Mouse (Mus musculus): ENCODE measurements at regions not wholly inside any gene's neighbourhood (a gene's known extent, or its start where the extent isn't known, plus 50 kb on each side); places are given as distances from the start of the nearest gene placed in this dataset.

DNA sequence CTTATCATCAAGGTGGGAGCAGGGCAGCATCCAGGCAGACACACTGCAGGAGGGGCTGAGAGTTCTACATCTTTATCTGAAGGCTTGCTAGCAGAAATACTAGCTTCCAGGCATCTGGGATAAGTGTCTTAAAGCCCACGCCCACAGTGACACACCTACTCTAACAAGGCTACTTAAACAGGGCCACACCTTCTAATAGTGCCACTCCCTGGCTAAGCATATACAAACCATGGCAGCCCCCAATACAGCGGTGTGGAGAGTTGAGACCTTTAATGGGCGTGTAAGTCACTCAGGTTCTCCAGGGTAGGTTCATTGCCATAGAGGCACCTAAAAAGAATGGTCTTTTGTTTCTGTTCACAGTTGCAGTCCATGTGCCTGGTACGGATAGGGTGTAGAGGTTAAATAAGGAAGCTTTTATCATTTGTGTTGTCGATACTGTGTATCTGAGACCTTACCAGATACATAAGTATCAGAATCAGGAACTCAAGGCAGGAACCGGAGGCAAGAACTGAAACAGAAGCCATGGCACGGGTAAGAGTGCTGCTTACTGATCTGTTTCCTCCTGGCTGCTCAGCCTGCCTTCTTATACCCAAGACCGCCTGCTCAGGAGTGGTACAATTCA is 69.0 kb upstream of the Atrnl1 start:
- 83% methylated on average over 8 of the region's 8 CpGs for WGBS
- Histone ChIP-seq H3K4me3 (replicated peaks; ENCODE audit: low read length) (no peak overlapping the region), H3K36me3 (ENCODE audit: control insufficient read depth, insufficient read depth, low read length) (no peaks in the 10 kb centered on the region), H3K27me3 (ENCODE audit: control insufficient read depth, insufficient read depth, low read length) (no peaks in the 10 kb centered on the region), H3K4me1 (ENCODE audit: control insufficient read depth, insufficient read depth, low read length) (no peaks in the 10 kb centered on the region; the same call in 1 of the 2 replicates), H3K27ac (ENCODE audit: low read length) (no peak overlapping the region), H3K4me2 (ENCODE audit: low read depth, low read length) (no peak overlapping the region), H3K9me3 (replicated peaks; ENCODE audit: control insufficient read depth, low read length) (0 out of 2 replicates have a peak, but pooled peaks cover 3% of the 10 kb centered on the region), H3K9ac (ENCODE audit: low read length) (no peak overlapping the region)
- ATAC-seq (ENCODE audit: insufficient read depth, low FRiP score), result peak; percentile 18; the same call in 1 of the 2 replicates

DNA sequence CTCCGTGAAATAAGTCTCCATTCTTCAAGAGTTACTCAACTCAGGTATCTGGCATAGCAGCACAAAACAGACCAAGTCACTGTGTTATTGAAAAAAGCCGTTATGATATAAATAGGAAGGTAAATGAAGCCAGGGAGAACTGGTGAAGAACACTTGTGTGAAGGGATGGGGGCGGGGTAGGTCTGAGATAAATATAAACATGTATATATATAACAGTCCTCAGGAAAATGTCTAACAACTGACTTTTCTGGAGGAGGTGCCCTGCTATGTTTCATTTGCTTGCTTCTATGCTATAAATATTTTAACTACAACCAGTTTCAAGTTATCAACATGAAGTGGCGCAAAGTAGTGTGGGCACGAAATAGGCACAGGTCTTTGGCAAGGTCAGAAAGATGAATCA is 68.3 kb upstream of the Atrnl1 start:
- Histone ChIP-seq H3K4me1 (ENCODE audit: control insufficient read depth, insufficient read depth, low read length) (no peaks in the 10 kb centered on the region; the same call in 1 of the 2 replicates), H3K36me3 (ENCODE audit: control insufficient read depth, insufficient read depth, low read length) (no peaks in the 10 kb centered on the region), H3K4me3 (replicated peaks; ENCODE audit: low read length) (no peak overlapping the region), H3K9me3 (replicated peaks; ENCODE audit: control insufficient read depth, low read length) (0 out of 2 replicates have a peak, but pooled peaks cover 3% of the 10 kb centered on the region), H3K27me3 (ENCODE audit: control insufficient read depth, insufficient read depth, low read length) (no peaks in the 10 kb centered on the region), H3K4me2 (ENCODE audit: low read depth, low read length) (no peak overlapping the region), H3K9ac (ENCODE audit: low read length) (no peak overlapping the region), H3K27ac (ENCODE audit: low read length) (no peak overlapping the region)
- WGBS, result 85% methylated on average over 5 of the region's 5 CpGs
- no peak for ATAC-seq (ENCODE audit: insufficient read depth, low FRiP score)

DNA sequence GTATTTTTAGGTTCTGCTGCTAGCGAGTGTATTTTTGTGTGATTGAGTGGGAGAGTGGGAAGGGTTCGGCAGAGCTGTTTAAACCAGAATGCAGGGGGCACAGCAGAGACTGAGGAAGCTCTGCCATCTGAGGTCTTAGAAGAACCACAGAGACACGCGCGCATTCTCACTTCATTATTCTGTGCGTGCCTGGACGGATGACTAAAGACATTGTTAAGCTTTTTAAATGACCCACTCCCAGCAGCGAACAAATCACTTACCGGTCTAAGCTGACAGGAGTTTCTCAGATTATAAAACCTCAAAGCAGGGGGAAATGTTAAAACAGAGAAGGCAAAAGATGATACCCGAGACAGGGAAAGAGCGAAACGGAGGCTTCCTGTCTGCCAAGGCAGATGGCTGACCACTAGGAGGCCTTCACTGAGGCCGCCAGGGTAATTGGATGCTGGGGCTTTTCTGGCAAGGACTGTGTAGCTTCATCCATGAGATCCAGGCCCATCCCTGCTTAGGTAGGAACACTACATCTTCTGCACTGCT is 67.1 kb upstream of the Atrnl1 start:
- ATAC-seq (ENCODE audit: insufficient read depth, low FRiP score), result no peak
- Histone ChIP-seq H3K27ac (ENCODE audit: low read length) (no peak overlapping the region), H3K9me3 (replicated peaks; ENCODE audit: control insufficient read depth, low read length) (0 out of 2 replicates have a peak, but pooled peaks cover 3% of the 10 kb centered on the region), H3K9ac (ENCODE audit: low read length) (peak overlapping the region; percentile 33; the same call in 1 of the 2 replicates), H3K4me1 (ENCODE audit: control insufficient read depth, insufficient read depth, low read length) (no peaks in the 10 kb centered on the region), H3K4me2 (ENCODE audit: low read depth, low read length) (peak overlapping the region; percentile 40; the same call in 1 of the 2 replicates), H3K27me3 (ENCODE audit: control insufficient read depth, insufficient read depth, low read length) (no peaks in the 10 kb centered on the region), H3K4me3 (replicated peaks; ENCODE audit: low read length) (0 out of 2 replicates have a peak overlapping the region, but pooled peaks have one; percentile 23), H3K36me3 (ENCODE audit: control insufficient read depth, insufficient read depth, low read length) (no peaks in the 10 kb centered on the region)
- 31% methylated on average over 13 of the region's 13 CpGs for WGBS

DNA sequence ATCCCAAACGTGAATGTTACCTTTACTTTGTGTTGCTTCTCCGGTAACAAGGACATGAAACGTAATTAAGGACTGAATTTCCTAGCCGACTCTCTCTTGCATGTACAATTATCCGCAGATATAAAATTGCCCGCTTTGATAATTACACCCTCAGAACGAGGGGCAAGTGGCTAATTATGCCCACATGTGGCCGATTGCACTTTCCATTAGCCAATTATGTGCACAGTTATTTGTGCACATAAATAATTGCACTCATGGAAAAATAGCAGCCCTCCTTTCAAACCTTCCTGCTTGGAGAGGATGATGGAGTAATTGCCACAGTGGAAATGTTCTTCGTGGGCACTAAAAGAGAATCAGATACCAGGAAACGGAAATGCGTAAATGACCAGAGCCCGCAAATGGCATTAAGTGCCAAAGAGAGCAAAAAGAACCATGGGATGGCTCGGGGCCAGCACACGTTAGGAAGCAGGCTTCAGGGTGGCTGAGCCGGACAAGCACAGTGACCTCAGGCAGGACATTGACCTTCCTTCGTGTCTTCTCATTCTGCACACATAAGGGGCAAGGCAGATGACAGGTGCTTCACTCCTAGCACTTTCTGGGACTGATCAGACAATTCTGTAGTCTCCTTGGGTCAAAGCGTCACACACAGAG is 66.5 kb upstream of the Atrnl1 start:
- 0 out of 2 replicates have a peak, but pooled peaks cover 3% of the 10 kb centered on the region for H3K9me3 ChIP-seq (replicated peaks; ENCODE audit: control insufficient read depth, low read length)
- H3K27me3 ChIP-seq (ENCODE audit: control insufficient read depth, insufficient read depth, low read length), result no peaks in the 10 kb centered on the region
- WGBS, result 79% methylated on average over 17 of the region's 17 CpGs
- no peaks in the 10 kb centered on the region for H3K36me3 ChIP-seq (ENCODE audit: control insufficient read depth, insufficient read depth, low read length)
- H3K9ac ChIP-seq (ENCODE audit: low read length), result peak overlapping the region; percentile 33; the same call in 1 of the 2 replicates
- H3K4me1 ChIP-seq (ENCODE audit: control insufficient read depth, insufficient read depth, low read length), result no peaks in the 10 kb centered on the region
- H3K27ac ChIP-seq (ENCODE audit: low read length), result no peak overlapping the region
- ATAC-seq (ENCODE audit: insufficient read depth, low FRiP score), result no peak
- no peak overlapping the region for H3K4me2 ChIP-seq (ENCODE audit: low read depth, low read length)
- H3K4me3 ChIP-seq (replicated peaks; ENCODE audit: low read length), result no peak overlapping the region

DNA sequence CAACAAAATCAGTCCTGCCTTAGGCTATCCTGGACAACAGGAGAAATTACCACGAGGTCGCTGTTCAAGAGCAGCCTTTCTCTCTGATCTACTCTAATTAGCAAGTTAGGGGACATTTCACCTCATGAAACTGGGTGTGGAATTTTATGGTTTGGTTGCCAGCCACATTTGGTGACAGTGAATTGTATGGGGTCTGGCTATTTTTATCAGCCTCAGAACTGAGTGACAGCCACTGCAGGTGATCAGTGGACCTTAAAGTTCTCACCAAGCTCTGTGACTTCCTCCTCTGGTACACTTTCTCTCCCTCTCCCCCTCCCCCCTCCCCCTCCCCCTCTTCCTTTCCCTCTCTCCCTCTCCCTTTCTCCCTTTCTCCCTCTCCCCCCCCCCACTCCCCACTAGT is 65.8 kb upstream of the Atrnl1 start:
- 85% methylated on average over 2 of the region's 2 CpGs for WGBS
- Histone ChIP-seq H3K36me3 (ENCODE audit: control insufficient read depth, insufficient read depth, low read length) (no peaks in the 10 kb centered on the region), H3K4me3 (replicated peaks; ENCODE audit: low read length) (no peak overlapping the region), H3K9me3 (replicated peaks; ENCODE audit: control insufficient read depth, low read length) (0 out of 2 replicates have a peak, but pooled peaks cover 3% of the 10 kb centered on the region), H3K9ac (ENCODE audit: low read length) (no peak overlapping the region), H3K4me1 (ENCODE audit: control insufficient read depth, insufficient read depth, low read length) (no peaks in the 10 kb centered on the region), H3K27me3 (ENCODE audit: control insufficient read depth, insufficient read depth, low read length) (no peaks in the 10 kb centered on the region), H3K27ac (ENCODE audit: low read length) (no peak overlapping the region), H3K4me2 (ENCODE audit: low read depth, low read length) (no peak overlapping the region)
- no peak for ATAC-seq (ENCODE audit: insufficient read depth, low FRiP score)

DNA sequence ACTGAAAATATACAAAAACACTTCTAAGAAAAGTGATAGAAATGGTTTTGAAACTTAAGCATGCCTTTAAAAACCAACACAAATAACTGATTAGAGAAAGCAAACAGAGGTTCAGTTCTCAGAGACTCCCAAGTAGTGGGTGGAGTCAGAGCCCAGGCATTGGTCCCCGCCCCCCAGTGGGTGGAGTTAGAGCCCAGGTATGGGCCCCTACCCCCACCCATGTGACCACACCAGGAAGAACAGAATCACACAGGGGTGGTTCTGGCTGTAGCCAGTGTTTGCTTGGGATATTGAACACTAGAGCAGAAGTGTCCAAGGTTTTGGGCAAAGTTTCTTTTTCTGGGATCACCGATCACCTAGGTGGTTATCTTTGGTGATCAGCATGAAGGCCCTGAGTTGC is 64.8 kb upstream of the Atrnl1 start:
- Histone ChIP-seq H3K27me3 (ENCODE audit: control insufficient read depth, insufficient read depth, low read length) (no peaks in the 10 kb centered on the region), H3K9me3 (replicated peaks; ENCODE audit: control insufficient read depth, low read length) (0 out of 2 replicates have a peak, but pooled peaks cover under 1% of the 10 kb centered on the region), H3K4me1 (ENCODE audit: control insufficient read depth, insufficient read depth, low read length) (no peaks in the 10 kb centered on the region), H3K27ac (ENCODE audit: low read length) (no peak overlapping the region), H3K36me3 (ENCODE audit: control insufficient read depth, insufficient read depth, low read length) (no peaks in the 10 kb centered on the region), H3K4me2 (ENCODE audit: low read depth, low read length) (no peak overlapping the region), H3K9ac (ENCODE audit: low read length) (no peak overlapping the region), H3K4me3 (replicated peaks; ENCODE audit: low read length) (no peak overlapping the region)
- WGBS, result 70% methylated on average over 2 of the region's 2 CpGs
- peak; percentile 79 for ATAC-seq (ENCODE audit: insufficient read depth, low FRiP score)

DNA sequence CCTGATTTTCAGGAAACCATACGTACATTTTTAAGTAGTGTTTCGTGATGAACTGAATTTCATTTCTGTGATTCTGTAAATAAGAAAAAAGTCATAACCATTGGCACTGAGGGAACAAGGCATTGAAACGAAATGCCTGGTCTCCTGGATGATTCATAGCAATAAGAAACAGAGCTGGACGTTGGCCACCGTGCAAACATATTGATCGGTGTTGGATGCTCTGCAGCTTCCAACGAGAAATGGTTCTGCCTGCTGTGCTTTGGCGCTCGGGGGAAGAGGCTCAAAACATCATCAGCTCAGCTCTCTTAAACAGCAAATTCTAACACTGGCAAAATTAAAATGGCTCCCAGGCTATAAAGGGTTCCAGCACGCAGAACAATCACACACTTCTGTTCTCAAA is 64.3 kb upstream of the Atrnl1 start:
- H3K27me3 ChIP-seq (ENCODE audit: control insufficient read depth, insufficient read depth, low read length), result no peaks in the 10 kb centered on the region
- H3K4me1 ChIP-seq (ENCODE audit: control insufficient read depth, insufficient read depth, low read length), result no peaks in the 10 kb centered on the region
- ATAC-seq (ENCODE audit: insufficient read depth, low FRiP score), result no peak
- no peak overlapping the region for H3K4me2 ChIP-seq (ENCODE audit: low read depth, low read length)
- H3K4me3 ChIP-seq (replicated peaks; ENCODE audit: low read length), result no peak overlapping the region
- no peaks in the 10 kb centered on the region for H3K9me3 ChIP-seq (replicated peaks; ENCODE audit: control insufficient read depth, low read length)
- no peak overlapping the region for H3K27ac ChIP-seq (ENCODE audit: low read length)
- 82% methylated on average over 10 of the region's 10 CpGs for WGBS
- no peaks in the 10 kb centered on the region for H3K36me3 ChIP-seq (ENCODE audit: control insufficient read depth, insufficient read depth, low read length)
- H3K9ac ChIP-seq (ENCODE audit: low read length), result no peak overlapping the region

DNA sequence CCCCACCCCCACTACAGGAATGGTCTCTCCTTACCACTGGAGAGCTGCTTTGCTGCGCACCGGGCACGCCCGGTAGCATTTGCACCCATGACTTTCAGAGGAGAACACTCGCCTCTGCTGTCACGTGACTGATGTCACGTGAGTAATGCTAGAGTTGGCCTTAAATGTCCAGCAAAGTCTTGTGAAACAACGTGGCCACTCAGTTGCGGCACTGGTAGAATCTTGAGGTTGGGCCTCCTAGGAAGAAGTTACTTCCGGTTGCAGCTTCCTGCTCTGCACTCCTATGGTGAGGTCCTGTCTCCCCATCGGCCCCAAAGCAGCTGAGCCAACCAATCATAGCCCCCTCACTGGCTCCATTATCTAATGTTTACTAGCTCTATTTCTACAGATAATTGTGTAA is 62.7 kb upstream of the Atrnl1 start:
- Histone ChIP-seq H3K4me2 (ENCODE audit: low read depth, low read length) (no peak overlapping the region), H3K4me3 (replicated peaks; ENCODE audit: low read length) (no peak overlapping the region), H3K9ac (ENCODE audit: low read length) (no peak overlapping the region), H3K9me3 (replicated peaks; ENCODE audit: control insufficient read depth, low read length) (no peaks in the 10 kb centered on the region), H3K27me3 (ENCODE audit: control insufficient read depth, insufficient read depth, low read length) (no peaks in the 10 kb centered on the region), H3K36me3 (ENCODE audit: control insufficient read depth, insufficient read depth, low read length) (no peaks in the 10 kb centered on the region), H3K4me1 (ENCODE audit: control insufficient read depth, insufficient read depth, low read length) (no peaks in the 10 kb centered on the region), H3K27ac (ENCODE audit: low read length) (no peak overlapping the region)
- ATAC-seq (ENCODE audit: insufficient read depth, low FRiP score), result no peak
- WGBS, result 90% methylated on average over 11 of the region's 11 CpGs

DNA sequence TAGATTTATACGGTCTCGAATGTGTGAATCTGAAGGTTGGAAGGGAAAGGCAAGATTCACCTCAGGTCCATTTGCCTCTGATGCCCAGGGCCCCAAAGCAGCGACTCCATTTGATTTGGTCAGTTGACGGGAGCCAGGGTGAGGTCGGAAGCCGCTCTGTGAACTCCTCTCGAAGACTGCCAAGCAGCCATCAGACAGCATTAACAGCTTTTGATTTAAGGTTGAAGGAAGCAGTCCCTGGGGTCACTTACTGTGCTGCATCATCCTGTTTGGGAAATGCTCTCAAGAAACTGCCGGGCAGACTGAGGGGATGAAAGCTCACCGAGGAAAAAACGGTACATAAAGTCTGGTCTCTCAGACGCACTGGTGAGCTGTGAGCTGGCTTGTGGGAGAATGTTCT is 62.2 kb upstream of the Atrnl1 start:
- Histone ChIP-seq H3K4me3 (replicated peaks; ENCODE audit: low read length) (no peak overlapping the region), H3K27me3 (ENCODE audit: control insufficient read depth, insufficient read depth, low read length) (no peaks in the 10 kb centered on the region), H3K4me2 (ENCODE audit: low read depth, low read length) (no peak overlapping the region), H3K4me1 (ENCODE audit: control insufficient read depth, insufficient read depth, low read length) (no peaks in the 10 kb centered on the region), H3K9me3 (replicated peaks; ENCODE audit: control insufficient read depth, low read length) (no peaks in the 10 kb centered on the region), H3K9ac (ENCODE audit: low read length) (no peak overlapping the region), H3K36me3 (ENCODE audit: control insufficient read depth, insufficient read depth, low read length) (no peaks in the 10 kb centered on the region), H3K27ac (ENCODE audit: low read length) (no peak overlapping the region)
- WGBS, result 51% methylated on average over 11 of the region's 11 CpGs
- no peak for ATAC-seq (ENCODE audit: insufficient read depth, low FRiP score)
